32 mouse cellular contexts compared by ENCODE assay signal in the genomic region with DNA sequence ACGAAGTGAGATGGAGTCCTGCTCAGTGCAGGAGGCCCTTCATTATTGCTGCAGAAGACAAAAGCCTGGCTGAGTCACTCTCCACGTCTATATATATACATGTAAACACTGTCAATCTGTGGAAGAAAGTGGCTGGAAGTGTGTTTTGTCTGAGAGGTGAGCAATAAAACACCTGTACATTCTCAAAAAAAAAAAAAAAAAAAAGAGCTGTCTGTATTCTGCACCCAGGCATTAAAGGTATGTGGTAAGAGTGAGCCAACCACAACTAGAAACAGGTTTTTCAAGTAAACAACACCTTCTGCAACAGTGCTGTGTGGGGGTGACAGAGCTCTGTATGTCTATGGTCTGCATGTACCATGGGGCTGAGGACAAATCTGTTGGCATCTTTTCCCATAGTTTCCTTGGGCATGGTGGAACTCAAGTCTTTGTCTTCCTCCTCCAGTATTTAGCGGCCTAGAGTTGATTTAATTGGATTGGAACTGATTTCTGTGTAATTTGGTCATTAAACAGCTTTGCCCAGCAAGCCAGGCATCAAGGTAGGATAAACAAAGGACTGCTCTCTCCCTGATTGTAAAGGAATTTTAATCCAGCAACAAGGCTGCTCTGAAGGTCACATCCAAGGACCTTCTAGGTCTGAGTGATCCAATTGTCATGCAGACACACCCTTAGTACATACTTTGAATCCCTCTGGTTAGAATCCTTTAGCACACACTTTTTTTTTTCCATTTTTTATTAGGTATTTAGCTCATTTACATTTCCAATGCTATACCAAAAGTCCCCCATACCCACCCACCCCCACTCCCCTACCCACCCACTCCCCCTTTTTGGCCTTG. TPM values are rescaled to one million over a fixed set of nuclear protein-coding genes. Genes with fewer than 3 reads are reported as not detected.
DNase-seq lines count a peak whose midpoint lies in the region; TF ChIP-seq lines count a peak whose summit lies in the region.
"Had no signal": no experiment of that assay in that cellular context is flagged by ENCODE, and none has a peak within 500 bp of the region (broad histone marks: within the 10 kb centered on the region; RNA-seq: fewer than 3 reads in every experiment).

No protein-coding gene starts in this region.

- H3K9ac ChIP-seq in ES-E14 (ENCODE audit: insufficient read depth, low read depth, low read length, poor library complexity, severe bottlenecking), result no peak overlapping the region
- H3K9ac ChIP-seq: embryonic facial prominence, embryonic 15.5 days; forebrain, postnatal 0 days; heart, embryonic 12.5 days; heart, embryonic 15.5 days; hindbrain, embryonic 13.5 days; intestine, embryonic 15.5 days had no signal

- no peak overlapping the region for H3K27ac ChIP-seq in heart, embryonic 10.5 days
- H3K27ac ChIP-seq in ES-E14 (ENCODE audit: insufficient read depth, low read depth, low read length, poor library complexity, severe bottlenecking), result peak overlapping the region; percentile 79; the same call in 1 of the 2 replicates
- H3K27ac ChIP-seq: embryonic facial prominence, embryonic 15.5 days; gastrocnemius, adult 2 months; heart, embryonic 15.5 days; hindbrain, embryonic 10.5 days; hindbrain, embryonic 13.5 days; intestine, embryonic 15.5 days had no signal

- H3K4me3 ChIP-seq in heart, embryonic 10.5 days, result no peak overlapping the region
- no peak overlapping the region for H3K4me3 ChIP-seq in ES-E14 (ENCODE audit: insufficient read depth in 1 of 2, low read depth in 1 of 2, low read length in 2 of 2, poor library complexity in 1 of 2, severe bottlenecking in 1 of 2)
- H3K4me3 ChIP-seq: embryonic facial prominence, embryonic 15.5 days; gastrocnemius, adult 2 months; heart, embryonic 12.5 days; heart, embryonic 15.5 days; hindbrain, embryonic 10.5 days; hindbrain, embryonic 13.5 days; intestine, embryonic 15.5 days had no signal

- H3K9me3 ChIP-seq in heart, embryonic 10.5 days, result no peaks in the 10 kb centered on the region
- no peaks in the 10 kb centered on the region for H3K9me3 ChIP-seq in ES-E14 (ENCODE audit: control insufficient read depth, insufficient read depth, low read depth, low read length)
- H3K9me3 ChIP-seq: embryonic facial prominence, embryonic 15.5 days; heart, embryonic 12.5 days; heart, embryonic 15.5 days; hindbrain, embryonic 10.5 days; hindbrain, embryonic 13.5 days; intestine, embryonic 15.5 days had no signal

- peak; percentile 43 for DNase-seq in heart, adult 11 months
- no peak for DNase-seq in heart, embryonic 10.5 days (ENCODE audit: low spot score)
- DNase-seq in ES-E14 (ENCODE audit: low read depth, low spot score), result peak; percentile 58
- peak; percentile 93 for DNase-seq in ZHBTc4 (ENCODE audit: low read depth, low spot score)
- DNase-seq in gastrocnemius, postnatal 10 days, result no peak
- DNase-seq in right cerebral cortex, adult 2 months (ENCODE audit: low spot score in 2 of 2), result no peak
- DNase-seq: adrenal gland, adult 8-10 months; adrenal gland, postnatal 25 days; cerebellum, adult 11-12 months; cerebellum, adult 8-10 months; cerebellum, postnatal 10 days; cerebellum, postnatal 36 days; embryo, embryonic 11 days; forebrain, postnatal 0 days; gastrocnemius, adult 2 months; gastrocnemius, postnatal 36 days; heart, postnatal 10 days; heart, postnatal 36 days; kidney, adult 11 months; kidney, adult 8-10 months had no signal

- H3K27me3 ChIP-seq in heart, embryonic 10.5 days (ENCODE audit: insufficient read depth, poor library complexity, severe bottlenecking), result no peaks in the 10 kb centered on the region
- H3K27me3 ChIP-seq: embryonic facial prominence, embryonic 15.5 days; heart, embryonic 12.5 days; heart, embryonic 15.5 days; hindbrain, embryonic 13.5 days; intestine, embryonic 15.5 days had no signal

- no peaks in the 10 kb centered on the region for H3K4me1 ChIP-seq in heart, embryonic 10.5 days
- H3K4me1 ChIP-seq in ES-E14 (ENCODE audit: control insufficient read depth in 2 of 2, insufficient read depth in 2 of 2, low read length in 2 of 2, poor library complexity in 1 of 2), result peaks cover 21 to 24% of the 10 kb centered on the region in 2 experiments
- H3K4me1 ChIP-seq: embryonic facial prominence, embryonic 15.5 days; heart, embryonic 12.5 days; heart, embryonic 15.5 days; hindbrain, embryonic 10.5 days; hindbrain, embryonic 13.5 days; intestine, embryonic 15.5 days had no signal

- in situ Hi-C loops in ES-E14 (cut with MboI; ENCODE audit: low sequenced_read_pairs in 2 of 2, unreplicated experiment in 2 of 2), result no loop called here

- no peaks in the 10 kb centered on the region for H3K36me3 ChIP-seq in heart, embryonic 10.5 days
- H3K36me3 ChIP-seq in ES-E14 (ENCODE audit: control insufficient read depth, insufficient read depth, low read length, poor library complexity, severe bottlenecking), result no peaks in the 10 kb centered on the region; the same call in 1 of the 2 replicates
- H3K36me3 ChIP-seq: embryonic facial prominence, embryonic 15.5 days; heart, embryonic 12.5 days; heart, embryonic 15.5 days; hindbrain, embryonic 10.5 days; hindbrain, embryonic 13.5 days; intestine, embryonic 15.5 days had no signal

- WGBS in heart, embryonic 10.5 days, result 70% methylated on average over 3 of the region's 3 CpGs

TF ChIP-seq in ES-E14, 5 proteins besides CTCF, POLR2A, EP300 and RAD21:
- TF ChIP-seq ZNF384 (IDR thresholded peaks at IDR 0.05; ENCODE audit: low read depth, low read length) (peak; percentile 94), HCFC1 (IDR thresholded peaks at IDR 0.05; ENCODE audit: borderline replicate concordance, insufficient read depth, low read length) (no peak), ZC3H11A (IDR thresholded peaks at IDR 0.05; ENCODE audit: borderline replicate concordance, low read depth, low read length) (no peak), MAFK (IDR thresholded peaks at IDR 0.05; ENCODE audit: insufficient read depth, low read depth, low read length) (no peak), CHD2 (IDR thresholded peaks at IDR 0.05; ENCODE audit: low read depth, low read length) (peak; percentile 53; the same call in 1 of the 2 replicates)

RNA-seq across cellular contexts. Expression of a gene that starts 22.9 kb away (rescaled TPM):
- not detected in 2 replicates for polyA plus RNA-seq in heart, embryonic 10.5 days (2016; fragmentation: Nextera tagmentation; extraction: Ambion mirVana)
- total RNA-seq in ES-E14 (2012; rRNA removed), result 0.04 TPM in 1 of 2 replicates, not detected in the other
- total RNA-seq in gastrocnemius, postnatal 10 days (2021), result under 1 TPM in 1 of 2 experiments, not detected in 1; 0.05 TPM
- total RNA-seq: adrenal gland, adult 8-10 months; gastrocnemius, adult 2 months; gastrocnemius, postnatal 36 days; heart, adult 8-10 months; heart, postnatal 10 days; heart, postnatal 36 days; MEL had no signal
- polyA plus RNA-seq: C2C12; CD4-positive, CD25-positive, alpha-beta regulatory T cell, adult 4 months; embryonic facial prominence, embryonic 11.5 days; embryonic facial prominence, embryonic 15.5 days; forebrain, embryonic 11.5 days; heart, embryonic 12.5 days; heart, embryonic 15.5 days; intestine, embryonic 15.5 days had no signal

RNA-seq across cellular contexts. Expression of a gene that starts 27.6 kb away (rescaled TPM):
- polyA plus RNA-seq in heart, embryonic 10.5 days (2016; fragmentation: Nextera tagmentation; extraction: Ambion mirVana), result 36.5 and 38.0 TPM in 2 replicates
- 48.8 and 49.3 TPM in 2 replicates for total RNA-seq in ES-E14 (2012; rRNA removed)
- total RNA-seq in gastrocnemius, postnatal 10 days (2021), result 10 to 100 TPM; 12.5 to 21.0 TPM

Comparison
In these comparisons a context has a peak if more than half of its experiments do, and no peak if none do; other contexts are left out.
1. DNase-seq: peak in heart, adult 11 months (single experiment), ES-E14 (single experiment) and ZHBTc4 (single experiment); none in heart, embryonic 10.5 days (single experiment), gastrocnemius, postnatal 10 days (single experiment) and right cerebral cortex, adult 2 months (0 of 2).